Mouse (Mus musculus): ENCODE measurements around the gene Hdlbp.

DNA sequence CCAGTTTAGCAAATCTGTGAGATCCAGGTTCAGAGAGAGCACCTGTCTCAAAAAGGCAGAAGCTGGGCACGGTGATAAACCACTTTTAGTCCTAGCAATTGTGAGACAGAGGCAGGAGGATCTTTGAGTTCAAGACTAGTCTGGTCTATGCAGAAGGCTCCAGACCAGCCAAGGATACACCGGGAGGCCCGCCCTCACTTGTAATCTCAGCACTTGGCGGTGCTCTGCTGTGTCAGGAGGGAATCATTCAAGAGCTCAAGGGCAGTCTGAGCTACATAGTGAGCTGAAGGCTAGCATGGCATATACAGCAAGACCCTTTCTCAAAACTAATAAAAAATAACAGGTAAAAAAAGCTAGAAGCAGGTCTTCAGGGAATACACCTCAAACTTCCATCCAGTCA, 10.0 kb downstream of the Hdlbp start:
- TF ChIP-seq CTCF (IDR thresholded peaks at IDR 0.05; ENCODE audit: borderline replicate concordance, insufficient read depth, low read length), result no peak
- no peak for TF ChIP-seq POLR2A (IDR thresholded peaks at IDR 0.05; ENCODE audit: low read depth, low read length)

Data from embryonic fibroblast, embryonic 13.5 days (primary cell).